Mouse (Mus musculus) bone marrow macrophage, adult 2 months (primary cell): ENCODE data around the gene Arhgef19. TPM values are rescaled to one million over a fixed set of nuclear protein-coding genes. Genes with fewer than 3 reads are reported as not detected.

Source experiments
- H3K27ac ChIP-seq: 2 replicates; pipeline ENCODE4 v1.5.1; 2012; ENCODE audit warnings: low read depth, low read length; ENCODE audit not compliant: insufficient read depth
- H3K4me1 ChIP-seq: 2 replicates; pipeline ENCODE4 v1.6.1; 2012; ENCODE audit warnings: low read length; ENCODE audit not compliant: control insufficient read depth, insufficient read depth
- H3K4me3 ChIP-seq: 2 replicates; pipeline ENCODE4 v1.5.1; 2012; ENCODE audit warnings: mild to moderate bottlenecking, low read length, moderate library complexity; ENCODE audit not compliant: insufficient read depth
- CTCF ChIP-seq: IDR thresholded peaks from 2 replicates; pipeline ENCODE4 v1.5.1; 2012; ENCODE audit warnings: low read depth, mild to moderate bottlenecking, low read length, moderate library complexity
- POLR2A ChIP-seq: IDR thresholded peaks from 2 replicates; pipeline ENCODE4 v1.6.1; 2012; ENCODE audit warnings: mild to moderate bottlenecking, low read depth, low read length, borderline replicate concordance
- polyA plus RNA-seq: library from polyadenylated mRNA; stranded (reverse); fragments of >200 nt; gene quantifications from 2 replicates; pipeline ENCODE4 v1.2.4, GENCODE M21; 2012; ENCODE audit not compliant: missing spikeins, insufficient read depth, insufficient read length

The Arhgef19 gene
- polyA plus RNA-seq, 1 experiment: not detected

DNA sequence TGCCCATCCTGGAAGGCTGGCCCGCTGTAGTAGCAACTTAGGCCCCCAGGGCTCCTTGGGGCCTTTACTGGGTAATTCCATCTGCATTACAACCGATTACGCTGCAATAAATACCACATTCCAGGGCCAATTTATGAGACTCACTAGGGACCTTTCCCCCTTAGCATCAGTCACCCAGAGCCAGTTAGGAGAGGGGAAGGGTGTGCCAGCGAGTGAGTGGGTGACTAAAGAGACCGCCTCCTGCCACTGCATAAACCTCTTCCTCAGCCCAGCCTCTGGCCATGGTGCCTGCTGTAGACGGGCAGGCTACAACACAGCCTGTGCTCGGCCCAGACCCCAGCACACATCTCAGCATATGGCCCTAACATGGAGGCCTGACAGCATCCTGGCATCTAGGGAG, 58.6 kb downstream of the Arhgef19 start:
- no peak for TF ChIP-seq CTCF
- TF ChIP-seq POLR2A: no peak

DNA sequence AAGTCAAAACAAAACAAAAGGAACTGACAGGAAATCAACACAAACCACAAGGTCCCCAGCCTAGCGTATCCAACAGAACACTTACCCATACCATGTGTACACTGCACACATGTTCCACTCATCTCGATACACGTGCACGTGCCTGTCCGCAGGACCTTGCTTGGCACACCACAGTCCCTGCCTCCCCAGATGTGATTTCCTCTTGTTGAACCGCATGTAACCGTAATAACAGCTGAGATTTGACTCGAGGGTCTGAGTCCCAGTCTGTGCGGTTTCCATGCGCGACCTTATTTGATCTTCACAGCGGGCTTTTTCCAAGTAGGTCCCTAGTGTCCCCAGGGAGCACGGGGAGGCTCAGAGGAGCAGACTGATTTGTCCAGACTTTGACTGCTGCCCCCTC, 60.1 kb downstream of the Arhgef19 start:
- Histone ChIP-seq H3K4me1 (no peaks in the 10 kb centered on the region), H3K27ac (no peak overlapping the region), H3K4me3 (no peak overlapping the region)
- TF ChIP-seq CTCF (no peak), POLR2A (no peak)

More for the DNA sequence above, 58.6 kb downstream of the Arhgef19 start:
- Histone ChIP-seq H3K27ac (no peak overlapping the region), H3K4me1 (no peaks in the 10 kb centered on the region), H3K4me3 (no peak overlapping the region)

DNA sequence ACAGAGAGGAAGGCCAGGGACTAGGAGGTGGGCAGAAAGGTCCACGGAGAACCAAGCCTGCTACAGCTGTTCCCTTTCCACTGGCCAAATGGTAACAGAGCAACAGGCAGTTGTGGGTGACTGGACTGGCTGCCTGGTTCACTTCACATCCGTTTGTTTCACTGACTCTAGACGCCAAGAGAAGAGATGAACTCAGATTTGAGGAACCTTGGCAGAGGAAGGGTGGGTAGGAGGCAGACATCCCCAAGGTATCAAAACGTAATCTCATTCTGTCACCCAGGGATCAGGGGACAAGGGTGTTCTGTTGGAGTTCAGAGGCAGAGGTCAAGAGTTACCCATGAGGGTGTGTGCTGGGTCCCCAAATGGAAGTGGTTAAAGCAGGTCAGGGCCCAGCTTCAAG, 60.9 kb downstream of the Arhgef19 start:
- H3K4me3 ChIP-seq: no peak overlapping the region

DNA sequence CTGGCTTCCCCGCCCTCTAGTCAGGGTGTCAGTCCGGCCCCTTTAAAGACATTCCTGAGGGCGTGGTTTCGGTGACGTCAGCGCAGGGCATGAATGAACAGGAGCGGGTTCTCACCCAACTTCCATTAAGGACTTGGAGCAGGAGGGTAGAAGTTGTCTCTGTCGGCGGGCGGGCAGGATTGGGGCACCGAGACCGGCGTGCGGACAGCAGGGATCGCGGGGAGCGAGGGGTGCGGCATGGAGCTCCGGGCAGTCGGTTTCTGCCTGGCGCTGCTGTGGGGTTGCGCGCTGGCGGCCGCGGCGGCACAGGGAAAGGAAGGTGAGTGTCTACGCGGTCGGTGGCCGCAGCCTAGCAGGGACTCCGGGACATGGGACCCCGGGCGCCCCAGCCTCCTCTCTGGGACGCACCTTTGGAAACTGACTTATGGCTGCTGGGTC, 61.8 kb downstream of the Arhgef19 start, which contains the start of gene Epha2:
TSS of gene Epha2 (plus strand) at position 125 of the 438 bp plus-strand sequence.
- H3K4me3 ChIP-seq: peak within 1 kb of the TSS; percentile 59
- no peak within 1 kb of the TSS for H3K27ac ChIP-seq
- TF ChIP-seq POLR2A: no peak
- TF ChIP-seq CTCF: no peak
- no peaks in the 10 kb centered on the region for H3K4me1 ChIP-seq

More for the DNA sequence above, 60.9 kb downstream of the Arhgef19 start:
- Histone ChIP-seq H3K4me1 (no peaks in the 10 kb centered on the region), H3K27ac (no peak overlapping the region)
- TF ChIP-seq POLR2A (no peak), CTCF (no peak)

DNA sequence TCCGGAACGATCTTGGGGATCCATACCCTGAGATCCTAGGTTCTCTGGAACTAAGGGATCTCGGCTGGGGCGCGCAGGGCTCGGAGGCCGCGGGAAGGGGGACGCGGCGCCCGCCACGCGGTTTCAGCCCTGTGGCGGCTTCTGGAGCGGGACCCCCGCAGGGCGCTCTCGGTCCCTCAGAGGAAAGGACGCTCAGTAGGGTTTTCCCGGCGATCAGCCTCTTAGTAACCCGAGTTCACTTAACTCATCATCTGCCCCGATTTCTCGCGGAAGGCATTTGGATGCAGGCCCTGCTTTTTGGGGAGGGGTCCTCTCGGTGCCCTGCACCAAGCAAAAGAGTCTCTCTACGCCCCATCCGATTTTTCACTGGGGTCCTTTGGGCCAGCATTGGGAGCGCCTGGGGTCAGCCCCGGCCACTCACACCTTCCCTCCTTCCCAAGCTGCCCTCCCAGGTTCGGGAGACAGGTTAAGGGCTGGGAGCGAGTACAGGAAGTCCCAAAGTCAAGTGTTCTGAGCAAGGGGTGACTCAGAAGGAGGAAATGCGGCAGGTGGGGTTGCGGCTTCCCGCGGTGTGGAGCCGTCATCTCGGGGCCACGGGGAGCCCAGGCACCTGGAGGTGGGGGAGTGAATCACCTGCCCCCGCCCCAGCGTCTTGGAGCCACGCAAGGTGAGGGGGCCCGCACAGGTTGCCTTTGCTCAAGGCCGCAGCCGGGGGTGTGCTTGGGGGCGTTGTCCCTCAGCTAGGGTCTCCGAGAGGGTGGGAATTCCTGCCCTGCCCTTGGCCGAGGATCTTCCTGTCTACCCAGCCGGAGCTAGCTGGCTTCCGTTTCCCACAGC, 62.5 kb downstream of the Arhgef19 start:
- H3K4me3 ChIP-seq: peak overlapping the region; percentile 59

DNA sequence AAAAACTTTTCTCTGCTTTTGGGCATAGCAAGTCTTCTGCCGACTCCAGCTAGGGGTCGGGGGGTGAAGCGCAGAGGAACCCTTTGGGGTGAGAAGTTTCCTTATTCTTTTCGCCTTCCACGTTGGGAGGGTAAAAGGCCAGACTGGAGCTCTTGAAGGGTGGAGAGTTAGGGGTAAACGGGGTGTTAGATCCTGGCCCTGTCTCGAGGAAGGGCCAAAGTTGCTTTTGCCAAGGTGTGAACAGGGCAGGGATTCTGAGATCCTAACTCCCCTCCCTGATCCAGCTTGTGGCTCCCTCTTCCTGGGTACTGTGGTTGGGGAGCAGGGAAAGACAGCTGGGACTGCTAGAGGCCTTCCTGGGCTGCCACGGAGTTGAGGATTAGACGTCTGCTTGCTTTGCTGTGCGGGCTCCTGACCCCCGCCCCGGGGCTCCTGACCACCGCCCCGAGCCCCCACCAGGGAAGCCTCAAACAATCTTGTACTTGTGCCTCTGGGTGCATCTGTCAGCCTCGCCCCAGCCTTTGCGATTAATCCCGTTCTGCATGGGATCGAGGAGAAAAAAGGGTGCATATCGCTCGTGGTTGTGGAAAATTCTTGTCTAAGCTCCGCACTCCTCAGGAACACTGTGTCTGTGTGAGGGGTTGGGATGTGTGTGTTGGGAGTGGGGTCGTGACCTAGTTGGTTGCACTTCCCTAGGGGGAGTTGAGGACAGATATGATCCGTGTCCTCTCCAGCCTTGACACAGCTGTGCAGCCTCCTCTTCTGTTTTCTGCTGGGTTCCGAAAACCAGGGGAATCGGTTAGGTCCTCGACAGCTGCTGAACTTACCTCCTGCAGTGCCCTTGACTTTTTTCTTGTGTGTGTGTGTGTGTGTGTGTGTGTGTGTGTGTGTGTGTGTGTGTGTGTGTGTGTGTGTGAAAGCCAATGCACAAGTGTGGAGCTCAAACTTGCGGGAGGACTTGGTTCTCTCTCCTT, 63.4 kb downstream of the Arhgef19 start:
- Histone ChIP-seq H3K4me1 (no peaks in the 10 kb centered on the region), H3K4me3 (no peak overlapping the region), H3K27ac (no peak overlapping the region)
- TF ChIP-seq POLR2A (no peak), CTCF (no peak)

More for the DNA sequence above, 62.5 kb downstream of the Arhgef19 start:
- Histone ChIP-seq H3K27ac (no peak overlapping the region), H3K4me1 (no peaks in the 10 kb centered on the region)
- TF ChIP-seq POLR2A (no peak), CTCF (no peak)

DNA sequence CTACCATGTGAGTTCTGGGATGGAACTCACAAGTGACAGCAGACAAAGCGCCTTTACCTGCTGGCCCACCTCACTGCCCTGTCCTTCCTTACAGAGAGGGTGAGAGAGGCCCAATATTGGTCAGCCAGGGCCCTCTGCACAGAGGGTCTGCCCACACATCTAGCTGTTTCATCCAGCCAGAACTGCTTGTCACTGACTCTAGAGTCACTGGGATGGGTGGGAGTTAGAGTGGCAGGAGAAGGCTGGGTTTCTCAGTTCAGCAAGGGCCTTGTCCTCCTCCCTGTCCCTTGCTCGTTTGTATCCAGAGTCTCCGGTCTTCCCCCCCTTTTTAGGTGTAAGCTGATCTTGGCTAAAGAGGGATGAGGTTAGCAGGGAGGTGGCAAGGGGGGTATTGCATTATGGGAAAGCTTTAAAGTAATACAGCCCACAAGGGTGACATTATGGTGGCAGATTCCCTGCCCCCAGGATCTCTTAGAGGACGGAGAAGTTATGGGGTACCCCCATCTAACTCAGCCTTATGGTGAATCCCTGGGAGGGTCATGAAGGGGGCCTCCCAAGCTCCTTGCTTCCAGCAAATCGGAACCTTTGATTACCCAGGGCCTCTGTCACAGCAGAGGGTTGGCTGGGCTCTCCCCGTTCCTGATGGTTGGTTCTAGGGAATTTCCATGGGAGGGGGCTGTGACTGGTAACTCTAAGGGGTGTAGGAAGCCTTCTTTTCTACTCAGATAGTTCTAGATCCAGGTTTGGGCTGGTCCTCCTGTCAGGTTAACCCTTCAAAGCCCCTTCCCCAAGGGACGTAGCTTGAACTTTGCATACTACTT, 64.3 kb downstream of the Arhgef19 start:
- TF ChIP-seq CTCF (no peak), POLR2A (no peak)
- H3K4me3 ChIP-seq: no peak overlapping the region
- H3K27ac ChIP-seq: no peak overlapping the region
- H3K4me1 ChIP-seq: no peaks in the 10 kb centered on the region

DNA sequence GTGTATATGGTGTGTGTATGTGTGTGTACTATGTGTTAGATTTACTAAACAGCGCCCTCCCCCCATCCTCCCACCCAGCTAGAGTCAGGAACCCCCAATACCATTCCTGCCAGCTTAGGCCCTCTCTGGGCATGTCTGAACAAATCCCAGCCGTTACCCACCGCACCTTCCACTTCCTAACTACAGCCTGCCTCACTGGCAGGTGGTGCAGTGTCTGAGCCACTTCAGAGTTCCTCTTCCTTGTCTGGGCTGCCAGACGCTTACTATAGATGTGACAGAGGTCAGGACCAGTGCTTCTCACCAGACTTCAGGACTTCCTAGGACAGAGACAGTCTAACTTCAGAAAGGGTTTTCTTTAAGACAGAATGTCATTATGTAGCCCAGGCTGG, 64.9 kb downstream of the Arhgef19 start:
- Histone ChIP-seq H3K4me3 (no peak overlapping the region), H3K27ac (no peak overlapping the region), H3K4me1 (no peaks in the 10 kb centered on the region)
- no peak for TF ChIP-seq CTCF
- no peak for TF ChIP-seq POLR2A

DNA sequence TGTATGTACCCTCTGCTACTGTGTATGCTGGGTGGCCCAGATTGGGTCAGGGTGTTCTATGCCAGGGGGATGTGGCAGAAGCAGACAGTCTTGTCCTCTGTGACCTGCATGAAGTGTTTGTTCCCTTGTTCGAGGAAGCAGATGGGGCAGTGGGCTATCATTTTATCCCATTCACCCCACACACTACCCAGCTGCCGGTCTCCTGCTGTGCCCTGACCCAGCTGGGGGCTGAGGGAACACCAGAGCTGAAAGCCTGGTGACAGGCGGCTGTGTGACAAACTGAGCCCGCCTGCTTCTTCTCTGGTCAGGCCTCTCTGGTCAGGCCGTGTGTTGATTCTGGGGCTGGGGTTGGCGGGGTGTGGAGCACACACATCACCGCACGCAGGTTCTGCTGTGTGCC, 66.8 kb downstream of the Arhgef19 start:
- no peak overlapping the region for H3K4me3 ChIP-seq

More for the DNA sequence above, 66.8 kb downstream of the Arhgef19 start:
- TF ChIP-seq CTCF (no peak), POLR2A (no peak)
- Histone ChIP-seq H3K27ac (no peak overlapping the region), H3K4me1 (peaks cover 9% of the 10 kb centered on the region)

Other genes starting within 250 kb of the Arhgef19 start
- not detected in 2 replicates for gene Mfap2, start 229.1 kb upstream of the Arhgef19 start, polyA plus RNA-seq
- gene Crocc, start 178.9 kb upstream of the Arhgef19 start, polyA plus RNA-seq: 6.9 and 8.1 TPM in 2 replicates
- 170 and 172 TPM in 2 replicates for gene Necap2, start 161.1 kb upstream of the Arhgef19 start, polyA plus RNA-seq
- not detected in 2 replicates for gene Spata21, start 151.2 kb upstream of the Arhgef19 start, polyA plus RNA-seq
- gene Szrd1, start 99.7 kb upstream of the Arhgef19 start, polyA plus RNA-seq: 105 and 129 TPM in 2 replicates
- gene Fbxo42, start 91.6 kb upstream of the Arhgef19 start, polyA plus RNA-seq: 22.0 and 28.2 TPM in 2 replicates
- gene Rsg1, start 25.5 kb upstream of the Arhgef19 start, polyA plus RNA-seq: 0.92 and 1.9 TPM in 2 replicates
- 0.13 and 0.80 TPM in 2 replicates for gene Epha2, start 61.7 kb downstream of the Arhgef19 start, polyA plus RNA-seq
- not detected in 2 replicates for gene Fam131c, start 128.7 kb downstream of the Arhgef19 start, polyA plus RNA-seq
- gene Clcnka, start 159.2 kb downstream of the Arhgef19 start, polyA plus RNA-seq: not detected in 2 replicates
- gene Clcnkb, start 176.5 kb downstream of the Arhgef19 start, polyA plus RNA-seq: not detected in 2 replicates
- gene Hspb7, start 181.3 kb downstream of the Arhgef19 start, polyA plus RNA-seq: not detected in 2 replicates
- not detected in 2 replicates for gene Srarp, start 196.6 kb downstream of the Arhgef19 start, polyA plus RNA-seq
- 12.6 and 16.4 TPM in 2 replicates for gene Zbtb17, start 205.2 kb downstream of the Arhgef19 start, polyA plus RNA-seq